ENCODE assay signal across 18 mouse cellular contexts in genomic region chr9:105811458-105811857, GRCm38 (mm10). TPM values are rescaled to one million over a fixed set of nuclear protein-coding genes. Genes with fewer than 3 reads are reported as not detected.
DNase-seq lines count a peak whose midpoint lies in the region; ATAC-seq and TF ChIP-seq lines count a peak whose summit lies in the region.
"Had no signal": no experiment of that assay in that cellular context is flagged by ENCODE, and none has a peak within 500 bp of the region (broad histone marks: within the 10 kb centered on the region; RNA-seq: fewer than 3 reads in every experiment).

No protein-coding gene starts in this region.

- no peak overlapping the region for H3K4me2 ChIP-seq in kidney, embryonic 16.5 days (replicated peaks; ENCODE audit: low read depth, low read length)
- no peak overlapping the region for H3K4me2 ChIP-seq in limb, embryonic 14.5 days (replicated peaks; ENCODE audit: low read depth, low read length, severe bottlenecking)
- H3K4me2 ChIP-seq: forebrain, embryonic 13.5 days; liver, embryonic 13.5 days; lung, embryonic 15.5 days had no signal

- DNase-seq in heart, adult 11 months, result peak; percentile 95
- DNase-seq in heart, postnatal 25 days (ENCODE audit: low spot score), result no peak
- no peak for DNase-seq in kidney, adult 11 months
- peak; percentile 49 for DNase-seq in forelimb bud, embryonic 11.5 days (ENCODE audit: low read depth, low spot score)
- DNase-seq in limb, embryonic 14.5 days (ENCODE audit: low spot score), result peak; percentile 79
- DNase-seq in left cerebral cortex, adult 18-20 months (ENCODE audit: low spot score in 2 of 2), result no peak
- DNase-seq: adrenal gland, postnatal 36 days; cerebellum, adult 8-10 months; liver, embryonic 13.5 days; spleen, adult 18-20 months; thymus, adult 18-20 months had no signal

- no peaks in the 10 kb centered on the region for H3K36me3 ChIP-seq in kidney, embryonic 16.5 days (ENCODE audit: insufficient read depth, low read length)
- H3K36me3 ChIP-seq in limb, embryonic 14.5 days (ENCODE audit: control insufficient read depth, insufficient read depth, low read length), result no peaks in the 10 kb centered on the region
- H3K36me3 ChIP-seq: liver, embryonic 13.5 days; lung, embryonic 15.5 days had no signal

- ATAC-seq in kidney, embryonic 16.5 days (ENCODE audit: low FRiP score, low TSS enrichment), result peak; percentile 42; the same call in 1 of the 2 replicates
- peak; percentile 73; the same call in 1 of the 2 replicates for ATAC-seq in limb, embryonic 14.5 days (ENCODE audit: low FRiP score, low read depth)
- ATAC-seq: forebrain, embryonic 13.5 days; midbrain, embryonic 16.5 days; Patski had no signal

- no peak overlapping the region for H3K4me3 ChIP-seq in kidney, embryonic 16.5 days (ENCODE audit: low read length)
- H3K4me3 ChIP-seq in limb, embryonic 14.5 days (replicated peaks; ENCODE audit: low read length), result no peak overlapping the region
- H3K4me3 ChIP-seq: forebrain, embryonic 13.5 days; liver, embryonic 13.5 days; lung, embryonic 15.5 days had no signal

- H3K27ac ChIP-seq in kidney, embryonic 16.5 days (ENCODE audit: low read length), result no peak overlapping the region
- H3K27ac ChIP-seq in limb, embryonic 14.5 days (replicated peaks; ENCODE audit: low read depth, low read length), result no peak overlapping the region
- H3K27ac ChIP-seq: forebrain, embryonic 13.5 days; liver, embryonic 13.5 days; lung, embryonic 15.5 days had no signal

- H3K9me3 ChIP-seq in kidney, embryonic 16.5 days (ENCODE audit: low read length), result no peaks in the 10 kb centered on the region
- no peaks in the 10 kb centered on the region for H3K9me3 ChIP-seq in limb, embryonic 14.5 days (ENCODE audit: control insufficient read depth, low read length)
- H3K9me3 ChIP-seq: forebrain, embryonic 13.5 days; liver, embryonic 13.5 days; lung, embryonic 15.5 days had no signal

- intact Hi-C loops in heart, postnatal 25 days (cut with DNase I), result no loop called here

- WGBS in kidney, embryonic 16.5 days, result 47% methylated on average over 7 of the region's 7 CpGs
- 48% methylated on average over 7 of the region's 7 CpGs for WGBS in limb, embryonic 14.5 days

- H3K27me3 ChIP-seq in kidney, embryonic 16.5 days (ENCODE audit: insufficient read depth, low read length), result no peaks in the 10 kb centered on the region
- H3K27me3 ChIP-seq in limb, embryonic 14.5 days (ENCODE audit: control insufficient read depth, insufficient read depth, low read length), result no peaks in the 10 kb centered on the region
- H3K27me3 ChIP-seq: forebrain, embryonic 13.5 days; liver, embryonic 13.5 days; lung, embryonic 15.5 days; Patski had no signal

- no peak for TF ChIP-seq POLR2A in limb, embryonic 14.5 days (IDR thresholded peaks at IDR 0.05; ENCODE audit: borderline replicate concordance, extremely low read depth, insufficient read depth, insufficient read length)

- peaks cover 7% of the 10 kb centered on the region for H3K4me1 ChIP-seq in kidney, embryonic 16.5 days (ENCODE audit: insufficient read depth, low read length)
- no peaks in the 10 kb centered on the region for H3K4me1 ChIP-seq in limb, embryonic 14.5 days (ENCODE audit: control insufficient read depth, insufficient read depth, low read length)
- H3K4me1 ChIP-seq: forebrain, embryonic 13.5 days; liver, embryonic 13.5 days; lung, embryonic 15.5 days had no signal

- no peak overlapping the region for H3K9ac ChIP-seq in kidney, embryonic 16.5 days (replicated peaks; ENCODE audit: low read length)
- no peak overlapping the region for H3K9ac ChIP-seq in limb, embryonic 14.5 days (ENCODE audit: low read depth, low read length, severe bottlenecking)
- H3K9ac ChIP-seq: forebrain, embryonic 13.5 days; liver, embryonic 13.5 days; lung, embryonic 15.5 days had no signal

RNA-seq across cellular contexts. Expression of gene Col6a6, which starts 16.5 kb away (rescaled TPM):
- total RNA-seq in heart, postnatal 25 days (2021), result 1 to 10 TPM; 4.5 to 4.6 TPM
- 0.92 and 1.1 TPM in 2 replicates for polyA plus RNA-seq in kidney, embryonic 16.5 days (2015; fragmentation: Nextera tagmentation; extraction: Ambion mirVana)
- 9.4 and 11.5 TPM in 2 replicates for polyA plus RNA-seq in limb, embryonic 14.5 days (2012; rRNA removed)
- 7.0 and 7.2 TPM in 2 replicates for polyA plus RNA-seq in limb, embryonic 14.5 days (2014; fragmentation: Nextera tagmentation; extraction: Ambion mirVana)
- total RNA-seq in left cerebral cortex, adult 18-20 months (2021), result under 1 TPM; 0.16 to 0.56 TPM
- total RNA-seq: common myeloid progenitor, adult 5-6 weeks had no signal
- polyA plus RNA-seq: C2C12, Patski had no signal

Comparison
In these comparisons a context has a peak if more than half of its experiments do, and no peak if none do; other contexts are left out.
1. DNase-seq: peak in heart, adult 11 months (single experiment), forelimb bud, embryonic 11.5 days (single experiment) and limb, embryonic 14.5 days (single experiment); none in heart, postnatal 25 days (single experiment), kidney, adult 11 months (single experiment) and left cerebral cortex, adult 18-20 months (0 of 2).